Mouse (Mus musculus) liver, postnatal 0 days (tissue): ENCODE measurements around the gene Fosl1. TPM values are rescaled to one million over a fixed set of nuclear protein-coding genes. Genes with fewer than 3 reads are reported as not detected.

Experiments used
- ATAC-seq: fragments of 200-750 bp; cut with Nextera tagmentation; 2 replicates; pipeline ENCODE4 v1.8.0; 2017; ENCODE audit warnings: mild to moderate bottlenecking, moderate library complexity
- DNase-seq: peaks from one replicate; pipeline ENCODE4 v3.0.0-alpha.2; 2016
- H3K27ac ChIP-seq: fragments of 300-500 bp; sonication (generic); 2 replicates; pipeline ENCODE4 v1.5.1; 2014; ENCODE audit warnings: antibody characterized with exemption, moderate library complexity, mild to moderate bottlenecking, low read depth
- H3K27me3 ChIP-seq: fragments of 300-500 bp; sonication (generic); 2 replicates; pipeline ENCODE4 v1.6.1; 2014; ENCODE audit warnings: low read length, control low read depth, mixed read lengths; ENCODE audit not compliant: insufficient read depth
- H3K36me3 ChIP-seq: fragments of 300-500 bp; sonication (generic); replicated peaks from 2 replicates; pipeline ENCODE4 v1.6.1; 2014; ENCODE audit warnings: mild to moderate bottlenecking, control low read depth, low read length, moderate library complexity, mixed read lengths; ENCODE audit not compliant: insufficient read depth
- H3K4me1 ChIP-seq: fragments of 300-500 bp; sonication (generic); 2 replicates; pipeline ENCODE4 v1.6.1; 2014; ENCODE audit warnings: antibody characterized with exemption, mild to moderate bottlenecking, control low read depth; ENCODE audit not compliant: insufficient read depth
- H3K4me2 ChIP-seq: fragments of 300-500 bp; sonication (generic); 2 replicates; pipeline ENCODE4 v1.6.1; 2014; ENCODE audit warnings: low read depth, mild to moderate bottlenecking, low read length, moderate library complexity, mixed read lengths
- H3K4me3 ChIP-seq: fragments of 300-500 bp; sonication (generic); 2 replicates; pipeline ENCODE4 v1.5.1; 2014; ENCODE audit warnings: low read depth, low read length
- H3K9ac ChIP-seq: fragments of 300-500 bp; sonication (generic); replicated peaks from 2 replicates; pipeline ENCODE4 v1.6.1; 2014; ENCODE audit warnings: mild to moderate bottlenecking, moderate library complexity
- H3K9me3 ChIP-seq: fragments of 300-500 bp; sonication (generic); 2 replicates; pipeline ENCODE4 v1.6.1; 2016; ENCODE audit warnings: mild to moderate bottlenecking, control low read depth, low read length, mixed read lengths
- CTCF ChIP-seq: sonication (generic); IDR thresholded peaks from 2 replicates; pipeline ENCODE4 v1.5.1; 2016; ENCODE audit warnings: antibody characterized with exemption, low read depth
- EP300 ChIP-seq: IDR thresholded peaks from 2 replicates; pipeline ENCODE4 v1.6.1; 2016; ENCODE audit warnings: antibody characterized with exemption, low read depth, mild to moderate bottlenecking
- WGBS: fragments of 180-500 bp; shearing (Covaris S2); extraction: QIAGEN DNeasy Blood & Tissue Kit; methylation state at CpG from one replicate; pipeline ENCODE4 v1.1.7; 2014; ENCODE audit not compliant: insufficient replicate concordance; 5-methylcytosine and 5-hydroxymethylcytosine counted together
- polyA plus RNA-seq: library from polyadenylated mRNA; unstranded; fragments of >200 nt; fragmentation: Nextera tagmentation; extraction: Ambion mirVana; gene quantifications from 2 replicates; pipeline ENCODE4 v1.2.1, GENCODE M21; 2015

The Fosl1 gene
- polyA plus RNA-seq, 1 experiment from 2014 or later, result not detected

GRCm38 (mm10) chr19:5433951-5434350, 13.4 kb upstream of the Fosl1 start:
- TF ChIP-seq CTCF (no peak), EP300 (no peak)
- ATAC-seq, result no peak
- Histone ChIP-seq H3K36me3 (no peaks in the 10 kb centered on the region), H3K4me3 (no peak overlapping the region), H3K4me2 (peak overlapping the region; percentile 95), H3K27ac (peak overlapping the region; percentile 73; the same call in 1 of the 2 replicates), H3K4me1 (peaks cover 9% of the 10 kb centered on the region), H3K27me3 (no peaks in the 10 kb centered on the region), H3K9ac (no peak overlapping the region), H3K9me3 (no peaks in the 10 kb centered on the region)
- no peak for DNase-seq
- 59% methylated on average over 7 of the region's 7 CpGs for WGBS

GRCm38 (mm10) chr19:5444371-5444908, 2.9 kb upstream of the Fosl1 start:
- Histone ChIP-seq H3K9me3 (peaks cover 4% of the 10 kb centered on the region; the same call in 1 of the 2 replicates), H3K27ac (no peak overlapping the region), H3K36me3 (no peaks in the 10 kb centered on the region), H3K9ac (no peak overlapping the region), H3K4me1 (peaks cover 23% of the 10 kb centered on the region), H3K4me2 (0 out of 2 replicates have a peak overlapping the region, but pooled peaks have one; percentile 3), H3K27me3 (peaks cover 41% of the 10 kb centered on the region), H3K4me3 (no peak overlapping the region)
- no peak for ATAC-seq
- no peak for DNase-seq
- no peak for TF ChIP-seq EP300
- TF ChIP-seq CTCF, result no peak
- WGBS, result 47% methylated on average over 9 of the region's 9 CpGs

- H3K27ac ChIP-seq, result no peak overlapping the region
- H3K27me3 ChIP-seq, result peaks cover 46% of the 10 kb centered on the region
- no peak overlapping the region for H3K4me3 ChIP-seq
- ATAC-seq (no peak), DNase-seq (no peak)
- no peak overlapping the region for H3K9ac ChIP-seq
- TF ChIP-seq EP300 (no peak), CTCF (no peak)
- peaks cover 23% of the 10 kb centered on the region for H3K4me1 ChIP-seq
- 32% methylated on average over 7 of the region's 7 CpGs for WGBS
- H3K9me3 ChIP-seq, result peaks cover 4% of the 10 kb centered on the region; the same call in 1 of the 2 replicates
- H3K36me3 ChIP-seq, result no peaks in the 10 kb centered on the region
- H3K4me2 ChIP-seq, result 0 out of 2 replicates have a peak overlapping the region, but pooled peaks have one; percentile 3
Observed at GRCm38 (mm10) chr19:5444954-5445353, 2.4 kb upstream of the Fosl1 start.

GRCm38 (mm10) chr19:5445747-5446146, 1.6 kb upstream of the Fosl1 start:
- Histone ChIP-seq H3K4me3 (no peak overlapping the region), H3K27ac (no peak overlapping the region), H3K4me1 (peaks cover 23% of the 10 kb centered on the region), H3K4me2 (no peak overlapping the region), H3K27me3 (peaks cover 53% of the 10 kb centered on the region), H3K36me3 (no peaks in the 10 kb centered on the region), H3K9me3 (no peaks in the 10 kb centered on the region), H3K9ac (no peak overlapping the region)
- DNase-seq (no peak), ATAC-seq (no peak)
- TF ChIP-seq EP300, result no peak
- no peak for TF ChIP-seq CTCF
- 88% methylated on average over 5 of the region's 5 CpGs for WGBS

GRCm38 (mm10) chr19:5448354-5449150, 1.2 kb downstream of the Fosl1 start:
- peaks cover 58% of the 10 kb centered on the region for H3K27me3 ChIP-seq

GRCm38 (mm10) chr19:5449673-5450072, 2.3 kb downstream of the Fosl1 start:
- H3K4me1 ChIP-seq, result peaks cover 23% of the 10 kb centered on the region
- WGBS, result 73% methylated on average over 3 of the region's 3 CpGs
- TF ChIP-seq EP300 (no peak), CTCF (no peak)
- no peak overlapping the region for H3K27ac ChIP-seq
- no peaks in the 10 kb centered on the region for H3K9me3 ChIP-seq
- peaks cover 57% of the 10 kb centered on the region for H3K27me3 ChIP-seq
- H3K36me3 ChIP-seq, result no peaks in the 10 kb centered on the region
- H3K4me3 ChIP-seq, result no peak overlapping the region
- no peak for ATAC-seq
- H3K9ac ChIP-seq, result no peak overlapping the region
- H3K4me2 ChIP-seq, result no peak overlapping the region
- DNase-seq, result no peak

More at GRCm38 (mm10) chr19:5448354-5449150, 1.2 kb downstream of the Fosl1 start:
- peak; percentile 60 for DNase-seq
- TF ChIP-seq EP300 (no peak), CTCF (no peak)
- Histone ChIP-seq H3K27ac (no peak overlapping the region), H3K4me1 (peaks cover 23% of the 10 kb centered on the region), H3K4me3 (peak overlapping the region; percentile 60), H3K9ac (no peak overlapping the region), H3K36me3 (no peaks in the 10 kb centered on the region), H3K4me2 (peak overlapping the region; percentile 92), H3K9me3 (no peaks in the 10 kb centered on the region)
- 8% methylated on average over 36 of the region's 36 CpGs for WGBS
- ATAC-seq, result peak; percentile 53; the same call in 1 of the 2 replicates
